ENCODE assay signal across 7 mouse cellular contexts in the genomic region with DNA sequence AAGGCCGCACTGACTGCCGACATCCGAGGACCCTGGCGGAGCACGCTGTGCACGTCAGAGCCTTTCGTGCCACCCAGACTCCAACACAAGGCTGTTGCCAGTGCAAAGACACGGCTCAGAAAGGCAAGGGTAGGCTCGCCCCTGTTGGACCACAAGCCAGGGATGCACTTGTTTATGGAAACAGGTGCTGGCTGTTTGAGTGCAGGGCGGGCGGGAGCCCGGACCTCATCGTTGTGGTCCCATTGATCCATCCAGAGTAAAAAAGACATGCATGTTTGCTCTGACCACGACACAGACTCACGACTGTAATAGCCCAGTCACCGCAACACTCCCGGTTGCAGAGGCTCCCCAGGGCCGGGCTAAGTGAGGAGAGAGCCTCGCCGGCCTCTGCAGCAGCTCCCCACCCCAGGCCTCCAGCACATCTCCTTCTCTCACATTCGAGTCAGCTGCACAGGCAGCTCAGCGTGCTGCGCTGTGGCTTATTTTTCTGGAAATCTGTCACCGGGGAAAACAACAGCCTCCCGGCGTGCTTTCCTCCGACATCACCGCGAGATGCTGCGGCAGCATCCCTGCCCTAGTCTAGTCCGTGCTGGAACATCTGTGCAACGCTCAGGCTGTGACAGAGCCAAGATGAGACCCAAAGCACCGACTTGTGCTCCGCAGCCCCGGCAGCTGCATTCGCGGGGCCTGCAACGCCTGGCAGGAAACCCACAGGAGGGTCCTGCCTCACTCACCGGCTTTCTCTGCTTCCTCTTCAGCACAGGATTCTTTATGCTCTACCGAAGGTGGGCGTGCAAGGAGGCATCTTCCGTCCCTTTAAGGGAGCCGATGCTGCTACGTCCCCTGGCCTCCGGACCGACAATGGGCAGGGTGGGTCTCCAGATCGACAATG. TPM values are rescaled to one million over a fixed set of nuclear protein-coding genes. Genes with fewer than 3 reads are reported as not detected.
DNase-seq lines count a peak whose midpoint lies in the region; ATAC-seq and TF ChIP-seq lines count a peak whose summit lies in the region.

No protein-coding gene starts in this region.

- TF ChIP-seq POLR2A in limb, embryonic 14.5 days (IDR thresholded peaks at IDR 0.05; ENCODE audit: borderline replicate concordance, extremely low read depth, insufficient read depth, insufficient read length) = 0 out of 2 replicates have a peak, but pooled peaks have one; percentile 11

- H3K4me1 ChIP-seq in ES-E14 (ENCODE audit: control insufficient read depth in 2 of 2, insufficient read depth in 2 of 2, low read length in 2 of 2, poor library complexity in 1 of 2) = peaks cover 0 to 6% of the 10 kb centered on the region in 2 experiments; a peak in 1 of 4 replicates
- peaks cover 21% of the 10 kb centered on the region for H3K4me1 ChIP-seq in embryonic facial prominence, embryonic 10.5 days
- H3K4me1 ChIP-seq in hindbrain, embryonic 16.5 days (ENCODE audit: control insufficient read depth, insufficient read depth, low read depth, low read length) = peaks cover 17% of the 10 kb centered on the region
- peaks cover 10% of the 10 kb centered on the region; the same call in 1 of the 2 replicates for H3K4me1 ChIP-seq in limb, embryonic 14.5 days (ENCODE audit: control insufficient read depth, insufficient read depth, low read length)

- H3K36me3 ChIP-seq in ES-E14 (ENCODE audit: control insufficient read depth, insufficient read depth, low read length, poor library complexity, severe bottlenecking) = peaks cover 3% of the 10 kb centered on the region; the same call in 1 of the 2 replicates
- no peaks in the 10 kb centered on the region for H3K36me3 ChIP-seq in embryonic facial prominence, embryonic 10.5 days (replicated peaks)
- H3K36me3 ChIP-seq in hindbrain, embryonic 16.5 days (ENCODE audit: control insufficient read depth, insufficient read depth, low read length) = no peaks in the 10 kb centered on the region
- no peaks in the 10 kb centered on the region for H3K36me3 ChIP-seq in limb, embryonic 14.5 days (ENCODE audit: control insufficient read depth, insufficient read depth, low read length)

- no peaks in the 10 kb centered on the region for H3K9me3 ChIP-seq in ES-E14 (ENCODE audit: control insufficient read depth, insufficient read depth, low read depth, low read length)
- no peaks in the 10 kb centered on the region for H3K9me3 ChIP-seq in embryonic facial prominence, embryonic 10.5 days
- H3K9me3 ChIP-seq in hindbrain, embryonic 16.5 days (ENCODE audit: control insufficient read depth, low read length) = no peaks in the 10 kb centered on the region
- H3K9me3 ChIP-seq in limb, embryonic 14.5 days (ENCODE audit: control insufficient read depth, low read length) = no peaks in the 10 kb centered on the region

- H3K27me3 ChIP-seq in embryonic facial prominence, embryonic 10.5 days (replicated peaks; ENCODE audit: low read depth, poor library complexity, severe bottlenecking) = peaks cover 44% of the 10 kb centered on the region
- H3K27me3 ChIP-seq in hindbrain, embryonic 16.5 days (replicated peaks; ENCODE audit: control insufficient read depth, insufficient read depth, low read length) = no peaks in the 10 kb centered on the region
- H3K27me3 ChIP-seq in limb, embryonic 14.5 days (ENCODE audit: control insufficient read depth, insufficient read depth, low read length) = peaks cover 13% of the 10 kb centered on the region

- H3K4me3 ChIP-seq in ES-E14 (ENCODE audit: insufficient read depth in 1 of 2, low read depth in 1 of 2, low read length in 2 of 2, poor library complexity in 1 of 2, severe bottlenecking in 1 of 2) = peak overlapping the region; percentile 62 to 63
- H3K4me3 ChIP-seq in embryonic facial prominence, embryonic 10.5 days = peak overlapping the region; percentile 71
- peak overlapping the region; percentile 71 for H3K4me3 ChIP-seq in hindbrain, embryonic 16.5 days (ENCODE audit: low read length)
- peak overlapping the region; percentile 48 for H3K4me3 ChIP-seq in limb, embryonic 14.5 days (replicated peaks; ENCODE audit: low read length)

- in situ Hi-C loops in ES-E14 (cut with MboI; ENCODE audit: low sequenced_read_pairs in 2 of 2, unreplicated experiment in 2 of 2) = no loop called here

- H3K4me2 ChIP-seq in hindbrain, embryonic 16.5 days (ENCODE audit: low read length) = peak overlapping the region; percentile 89
- peak overlapping the region; percentile 79 for H3K4me2 ChIP-seq in limb, embryonic 14.5 days (replicated peaks; ENCODE audit: low read depth, low read length, severe bottlenecking)

- peak overlapping the region; percentile 30; the same call in 1 of the 2 replicates for H3K9ac ChIP-seq in ES-E14 (ENCODE audit: insufficient read depth, low read depth, low read length, poor library complexity, severe bottlenecking)
- peak overlapping the region; percentile 80 for H3K9ac ChIP-seq in hindbrain, embryonic 16.5 days (ENCODE audit: low read depth, low read length)
- H3K9ac ChIP-seq in limb, embryonic 14.5 days (ENCODE audit: low read depth, low read length, severe bottlenecking) = peak overlapping the region; percentile 59

- WGBS in embryonic facial prominence, embryonic 10.5 days = 9% methylated on average over 47 of the region's 47 CpGs
- 3% methylated on average over 47 of the region's 47 CpGs for WGBS in hindbrain, embryonic 16.5 days
- 10% methylated on average over 47 of the region's 47 CpGs for WGBS in limb, embryonic 14.5 days

- DNase-seq in CD4-positive helper T cell, adult 2 months (ENCODE audit: low read depth, low spot score) = peak; percentile 35
- DNase-seq in ES-E14 (ENCODE audit: low read depth, low spot score) = no peak
- DNase-seq in embryonic facial prominence, embryonic 10.5 days (ENCODE audit: low spot score) = peak; percentile 62
- no peak for DNase-seq in limb, embryonic 14.5 days (ENCODE audit: low spot score)
- DNase-seq in right cerebral cortex, adult 18-20 months = peak; percentile 43
- DNase-seq in urinary bladder, adult 18-20 months (ENCODE audit: low spot score in 2 of 2) = no peak

- H3K27ac ChIP-seq in ES-E14 (ENCODE audit: insufficient read depth, low read depth, low read length, poor library complexity, severe bottlenecking) = no peak overlapping the region
- peak overlapping the region; percentile 70 for H3K27ac ChIP-seq in embryonic facial prominence, embryonic 10.5 days (replicated peaks)
- H3K27ac ChIP-seq in hindbrain, embryonic 16.5 days (ENCODE audit: low read depth, low read length) = peak overlapping the region; percentile 89
- H3K27ac ChIP-seq in limb, embryonic 14.5 days (replicated peaks; ENCODE audit: low read depth, low read length) = no peak overlapping the region

- peak; percentile 66 for ATAC-seq in hindbrain, embryonic 16.5 days
- ATAC-seq in limb, embryonic 14.5 days (ENCODE audit: low FRiP score, low read depth) = 0 out of 2 replicates have a peak, but pooled peaks have one; percentile 26

TF ChIP-seq in ES-E14, 5 proteins besides CTCF, POLR2A, EP300 and RAD21:
- TF ChIP-seq ZNF384 (IDR thresholded peaks at IDR 0.05; ENCODE audit: low read depth, low read length) (no peak), ZC3H11A (IDR thresholded peaks at IDR 0.05; ENCODE audit: borderline replicate concordance, low read depth, low read length) (no peak), CHD2 (IDR thresholded peaks at IDR 0.05; ENCODE audit: low read depth, low read length) (no peak), MAFK (IDR thresholded peaks at IDR 0.05; ENCODE audit: insufficient read depth, low read depth, low read length) (no peak), HCFC1 (IDR thresholded peaks at IDR 0.05; ENCODE audit: borderline replicate concordance, insufficient read depth, low read length) (no peak)

RNA-seq across cellular contexts. Expression of a gene that starts 16.2 kb away (rescaled TPM):
- 17.0 and 19.5 TPM in 2 replicates for total RNA-seq in ES-E14 (2012; rRNA removed)
- polyA plus RNA-seq in embryonic facial prominence, embryonic 10.5 days (2016; fragmentation: Nextera tagmentation; extraction: Ambion mirVana) = 12.4 and 13.7 TPM in 2 replicates
- 93.2 and 93.9 TPM in 2 replicates for polyA plus RNA-seq in hindbrain, embryonic 16.5 days (2015; fragmentation: Nextera tagmentation; extraction: Ambion mirVana)
- polyA plus RNA-seq in limb, embryonic 14.5 days (2012; rRNA removed) = 7.1 and 7.5 TPM in 2 replicates
- polyA plus RNA-seq in limb, embryonic 14.5 days (2014; fragmentation: Nextera tagmentation; extraction: Ambion mirVana) = 7.4 and 9.3 TPM in 2 replicates

RNA-seq across cellular contexts. Expression of a gene that starts 53.0 kb away (rescaled TPM):
- not detected in 2 replicates for total RNA-seq in ES-E14 (2012; rRNA removed)
- polyA plus RNA-seq in embryonic facial prominence, embryonic 10.5 days (2016; fragmentation: Nextera tagmentation; extraction: Ambion mirVana) = not detected in 2 replicates
- polyA plus RNA-seq in hindbrain, embryonic 16.5 days (2015; fragmentation: Nextera tagmentation; extraction: Ambion mirVana) = 0.46 and 0.50 TPM in 2 replicates
- 0.34 and 0.45 TPM in 2 replicates for polyA plus RNA-seq in limb, embryonic 14.5 days (2012; rRNA removed)
- polyA plus RNA-seq in limb, embryonic 14.5 days (2014; fragmentation: Nextera tagmentation; extraction: Ambion mirVana) = 0.21 and 0.41 TPM in 2 replicates

Comparison
In these comparisons a context has a peak if more than half of its experiments do, and no peak if none do; other contexts are left out.
1. DNase-seq: peak in CD4-positive helper T cell, adult 2 months (single experiment), embryonic facial prominence, embryonic 10.5 days (single experiment) and right cerebral cortex, adult 18-20 months (single experiment); none in ES-E14 (single experiment), limb, embryonic 14.5 days (single experiment) and urinary bladder, adult 18-20 months (0 of 2).
2. H3K27ac ChIP-seq: peak in embryonic facial prominence, embryonic 10.5 days (single experiment) and hindbrain, embryonic 16.5 days (single experiment); none in ES-E14 (single experiment) and limb, embryonic 14.5 days (single experiment).
3. H3K9ac ChIP-seq: peak in every context shown above with its lines; median percentile 80 in hindbrain, embryonic 16.5 days; 59 in limb, embryonic 14.5 days; 30 in ES-E14.
4. Peak in every context shown above with its lines, with median percentiles within 50 percentile points of each other: H3K4me3 ChIP-seq.